8 mouse cellular contexts compared by ENCODE assay signal in the genomic region with DNA sequence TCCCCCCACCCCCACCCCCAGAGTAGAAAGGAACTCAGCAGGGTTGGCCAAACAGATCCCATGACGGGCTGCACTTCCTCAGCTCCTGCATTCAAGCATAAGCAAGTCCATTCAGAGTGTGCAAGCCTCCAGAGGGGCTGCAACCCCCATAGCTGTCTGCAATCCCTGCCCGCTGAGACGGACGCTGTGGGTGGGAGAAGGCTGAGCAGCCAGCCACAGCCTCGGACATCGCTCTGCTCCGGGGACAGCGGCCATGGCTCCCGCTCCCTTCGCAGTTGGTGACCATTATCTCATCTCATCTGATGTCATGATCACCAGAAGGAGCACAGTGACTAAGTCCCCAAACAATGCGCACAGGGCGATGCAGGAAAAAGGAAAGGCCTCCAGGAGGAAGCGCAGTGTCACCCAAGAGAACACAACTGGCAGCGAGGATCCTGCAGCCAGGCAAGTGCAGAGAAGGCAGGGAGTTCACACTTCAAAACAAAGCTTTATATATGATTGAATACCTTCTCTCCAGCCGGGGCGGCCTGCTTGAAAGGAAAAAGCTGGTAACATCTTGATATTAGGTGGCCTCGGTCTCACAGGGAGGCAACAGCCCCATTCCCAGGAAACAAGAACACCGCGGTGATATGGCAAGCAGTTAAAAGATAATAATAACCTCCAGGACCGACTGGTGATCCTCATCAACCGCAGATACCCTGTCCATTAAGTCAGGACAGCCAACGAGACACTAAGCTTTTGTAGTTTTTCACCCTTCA. TPM values are rescaled to one million over a fixed set of nuclear protein-coding genes. Genes with fewer than 3 reads are reported as not detected.
A peak's percentile ranks its signal among the peaks of the same experiment; 100 is the strongest.
DNase-seq lines count a peak whose midpoint lies in the region; ATAC-seq and TF ChIP-seq lines count a peak whose summit lies in the region.

No protein-coding gene starts in this region.

- no peak for TF ChIP-seq POLR2A in spleen, adult 2 months (IDR thresholded peaks at IDR 0.05; ENCODE audit: low read depth, low read length)

- H3K36me3 ChIP-seq in spleen, adult 2 months (ENCODE audit: control insufficient read depth, insufficient read depth, low read length): peaks cover 4% of the 10 kb centered on the region; the same call in 1 of the 2 replicates
- H3K36me3 ChIP-seq in embryonic facial prominence, embryonic 13.5 days: peaks cover 8% of the 10 kb centered on the region; the same call in 1 of the 2 replicates
- no peaks in the 10 kb centered on the region for H3K36me3 ChIP-seq in megakaryocyte, embryonic 14.5 days (replicated peaks; ENCODE audit: low read length)

- H3K4me3 ChIP-seq in spleen, adult 2 months (ENCODE audit: extremely low read depth, insufficient read depth, insufficient read length): no peak overlapping the region
- no peak overlapping the region; the same call in 1 of the 2 replicates for H3K4me3 ChIP-seq in embryonic facial prominence, embryonic 13.5 days
- peak overlapping the region; percentile 74 for H3K4me3 ChIP-seq in megakaryocyte, embryonic 14.5 days (replicated peaks)

- no peaks in the 10 kb centered on the region for H3K9me3 ChIP-seq in embryonic facial prominence, embryonic 13.5 days
- H3K9me3 ChIP-seq in megakaryocyte, embryonic 14.5 days: no peaks in the 10 kb centered on the region

- peak overlapping the region; percentile 36 for H3K27ac ChIP-seq in spleen, adult 2 months (ENCODE audit: insufficient read depth, low read length)
- H3K27ac ChIP-seq in embryonic facial prominence, embryonic 13.5 days: peak overlapping the region; percentile 69

- H3K9ac ChIP-seq in embryonic facial prominence, embryonic 13.5 days: peak overlapping the region; percentile 44

- 77% methylated on average over 22 of the region's 22 CpGs for WGBS in spleen, adult 2 months
- WGBS in embryonic facial prominence, embryonic 13.5 days: 19% methylated on average over 22 of the region's 22 CpGs

- DNase-seq in spleen, adult 2 months (ENCODE audit: low read depth in 1 of 2, low spot score in 2 of 2): no peak
- DNase-seq in spleen, adult 18-20 months: no peak
- DNase-seq in heart, postnatal 10 days: peak; percentile 56 to 60
- DNase-seq in kidney, postnatal 4 days: peak; percentile 55 to 72
- peak; percentile 64 for DNase-seq in yolk sac, embryonic 10.5 days (ENCODE audit: low spot score)
- DNase-seq in spleen, postnatal 4 days (ENCODE audit: low spot score in 2 of 2): no peak

- peaks cover 14% of the 10 kb centered on the region for H3K4me1 ChIP-seq in spleen, adult 2 months (ENCODE audit: control insufficient read depth, insufficient read depth, insufficient read length)
- peaks cover 52% of the 10 kb centered on the region for H3K4me1 ChIP-seq in embryonic facial prominence, embryonic 13.5 days
- H3K4me1 ChIP-seq in megakaryocyte, embryonic 14.5 days: peaks cover 21% of the 10 kb centered on the region

- H3K4me2 ChIP-seq in embryonic facial prominence, embryonic 13.5 days: peak overlapping the region; percentile 46

- peak; percentile 63; the same call in 1 of the 2 replicates for ATAC-seq in embryonic facial prominence, embryonic 13.5 days (ENCODE audit: insufficient number of reproducible peaks, insufficient read depth, low FRiP score, low TSS enrichment, low read depth)

- intact Hi-C loops in heart, postnatal 10 days (cut with DNase I): no loop called here

- TF ChIP-seq CTCF in spleen, adult 2 months (IDR thresholded peaks at IDR 0.05; ENCODE audit: extremely low read depth, insufficient read depth, insufficient read length, insufficient replicate concordance): no peak

- no peaks in the 10 kb centered on the region for H3K27me3 ChIP-seq in spleen, adult 2 months (ENCODE audit: control insufficient read depth, insufficient read depth, low read length)
- H3K27me3 ChIP-seq in embryonic facial prominence, embryonic 13.5 days: no peaks in the 10 kb centered on the region
- H3K27me3 ChIP-seq in megakaryocyte, embryonic 14.5 days (replicated peaks): peaks cover 6% of the 10 kb centered on the region

RNA-seq across cellular contexts. Expression of a gene that starts 14.6 kb away (rescaled TPM):
- polyA plus RNA-seq in spleen, adult 2 months (2012; rRNA removed): 20.4 and 26.2 TPM in 2 replicates
- 17.7 and 20.8 TPM in 2 replicates for polyA plus RNA-seq in embryonic facial prominence, embryonic 13.5 days (2015; fragmentation: Nextera tagmentation; extraction: Ambion mirVana)
- 100 to 1,000 TPM in 1 of 2 experiments, 10 to 100 TPM in 1; 98.8 to 116 TPM for total RNA-seq in heart, postnatal 10 days (2021)
- polyA plus RNA-seq in megakaryocyte, embryonic 14.5 days (2012; ENCODE audit: insufficient read depth, low replicate concordance): 1.9 TPM in 1 of 2 replicates, not detected in the other

Comparison
In these comparisons a context has a peak if more than half of its experiments do, and no peak if none do; other contexts are left out.
1. DNase-seq: peak in heart, postnatal 10 days (2 of 2), kidney, postnatal 4 days (2 of 2) and yolk sac, embryonic 10.5 days (single experiment); none in spleen, adult 2 months (0 of 2), spleen, adult 18-20 months (0 of 2) and spleen, postnatal 4 days (0 of 2).